Mouse (Mus musculus): ENCODE measurements at regions not wholly inside any gene's neighbourhood (a gene's known extent, or its start where the extent isn't known, plus 50 kb on each side); places are given as distances from the start of the nearest gene placed in this dataset.
"Not testable (repeated sequence)": the region's sequence is repeated elsewhere in the genome, so short reads cannot be mapped to it uniquely, and the experiment has no call there.

DNA sequence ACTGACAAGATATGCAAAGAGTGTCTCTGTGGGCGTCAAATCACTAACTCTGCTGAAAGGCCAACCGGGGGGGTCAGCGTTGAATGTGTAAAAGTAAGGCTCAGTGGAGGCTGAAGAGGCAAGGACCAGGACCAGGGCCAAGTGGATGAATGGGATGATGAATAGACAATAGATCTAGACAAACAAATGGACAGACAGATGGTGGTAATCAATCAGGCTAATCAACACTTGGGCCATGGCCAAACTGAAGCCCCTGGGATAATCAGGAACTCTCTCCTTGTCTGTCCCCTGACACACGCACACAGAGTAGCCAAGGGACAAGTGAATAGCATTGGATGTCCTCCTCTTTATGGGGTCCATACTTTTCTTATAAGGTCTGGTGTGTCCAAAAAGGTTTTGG, 154.9 kb downstream of the Snx18 start:
- H3K27me3 ChIP-seq (ENCODE audit: control insufficient read depth, insufficient read depth, low read length) = no peaks in the 10 kb centered on the region
- no peaks in the 10 kb centered on the region for H3K4me1 ChIP-seq (ENCODE audit: control insufficient read depth, insufficient read depth)

DNA sequence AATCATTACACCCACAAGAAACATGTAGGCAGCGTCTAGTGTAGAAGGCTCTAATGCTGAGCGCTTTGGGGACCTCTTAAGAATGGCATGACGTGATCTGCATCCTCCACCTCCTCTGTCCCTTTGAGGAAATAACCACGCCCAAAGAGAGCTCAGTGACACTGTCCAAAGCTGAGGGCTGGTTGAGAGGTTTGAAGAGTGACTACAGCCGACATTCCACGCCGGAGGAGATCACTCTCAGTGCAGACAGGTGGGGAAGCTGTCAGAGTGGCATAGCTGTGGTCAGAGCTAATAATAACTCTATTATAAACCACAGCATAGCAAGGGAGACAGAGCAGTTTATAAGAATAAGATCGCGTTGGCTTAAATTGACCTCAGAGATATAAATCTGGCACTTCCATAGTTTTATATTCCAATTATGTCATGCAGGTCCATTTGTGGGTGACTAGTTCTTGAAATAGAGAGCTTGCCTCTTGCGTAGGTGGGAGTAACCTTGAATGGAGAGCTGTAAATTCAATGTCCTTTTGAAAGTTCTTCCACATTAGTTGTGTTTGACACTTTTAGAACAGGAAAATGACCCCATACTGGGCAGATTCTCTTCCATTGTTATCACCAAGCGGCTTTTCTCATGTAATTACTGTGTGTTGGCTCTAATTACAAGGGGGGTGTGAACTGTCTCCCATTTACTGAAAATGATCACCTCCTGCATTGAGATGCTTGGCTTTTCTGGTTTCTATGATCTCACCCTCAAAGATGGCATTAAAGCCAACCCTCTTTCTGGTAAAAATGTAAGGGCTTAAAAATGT, 161.7 kb downstream of the BC067074 start:
- H3K27ac ChIP-seq (ENCODE audit: low read depth) = peak overlapping the region; percentile 65
- H3K4me1 ChIP-seq (ENCODE audit: control insufficient read depth, insufficient read depth) = peaks cover 6% of the 10 kb centered on the region; the same call in 1 of the 2 replicates
- no peak for TF ChIP-seq CTCF (IDR thresholded peaks at IDR 0.05; ENCODE audit: low read depth)
- no peak for TF ChIP-seq EP300 (IDR thresholded peaks at IDR 0.05; ENCODE audit: low read depth)
- no peak overlapping the region for H3K4me3 ChIP-seq (ENCODE audit: low read depth, low read length)
- H3K27me3 ChIP-seq (ENCODE audit: control insufficient read depth, insufficient read depth, low read length) = no peaks in the 10 kb centered on the region
- H3K9me3 ChIP-seq (replicated peaks; ENCODE audit: control insufficient read depth, low read length) = no peaks in the 10 kb centered on the region
- DNase-seq (ENCODE audit: low spot score) (peak; percentile 73), ATAC-seq (ENCODE audit: insufficient read depth, low read depth) (peak; percentile 97)
- WGBS = 20% methylated on average over 11 of the region's 11 CpGs
- H3K9ac ChIP-seq (replicated peaks; ENCODE audit: low read depth, low read length) = no peak overlapping the region
- no peaks in the 10 kb centered on the region for H3K36me3 ChIP-seq (replicated peaks; ENCODE audit: control insufficient read depth, insufficient read depth, low read length)
- peak overlapping the region; percentile 11 for H3K4me2 ChIP-seq (ENCODE audit: low read depth, low read length)

More for the DNA sequence above, 154.9 kb downstream of the Snx18 start:
- DNase-seq (ENCODE audit: low spot score) = no peak
- 67% methylated on average over 4 of the region's 4 CpGs for WGBS
- Histone ChIP-seq H3K4me3 (ENCODE audit: low read depth, low read length) (no peak overlapping the region), H3K9ac (replicated peaks; ENCODE audit: low read depth, low read length) (no peak overlapping the region), H3K4me2 (ENCODE audit: low read depth, low read length) (no peak overlapping the region), H3K9me3 (replicated peaks; ENCODE audit: control insufficient read depth, low read length) (no peaks in the 10 kb centered on the region), H3K36me3 (replicated peaks; ENCODE audit: control insufficient read depth, insufficient read depth, low read length) (no peaks in the 10 kb centered on the region), H3K27ac (ENCODE audit: low read depth) (no peak overlapping the region)
- no peak for TF ChIP-seq EP300 (IDR thresholded peaks at IDR 0.05; ENCODE audit: low read depth)
- no peak for TF ChIP-seq CTCF (IDR thresholded peaks at IDR 0.05; ENCODE audit: low read depth)
- no peak for ATAC-seq (ENCODE audit: insufficient read depth, low read depth)

DNA sequence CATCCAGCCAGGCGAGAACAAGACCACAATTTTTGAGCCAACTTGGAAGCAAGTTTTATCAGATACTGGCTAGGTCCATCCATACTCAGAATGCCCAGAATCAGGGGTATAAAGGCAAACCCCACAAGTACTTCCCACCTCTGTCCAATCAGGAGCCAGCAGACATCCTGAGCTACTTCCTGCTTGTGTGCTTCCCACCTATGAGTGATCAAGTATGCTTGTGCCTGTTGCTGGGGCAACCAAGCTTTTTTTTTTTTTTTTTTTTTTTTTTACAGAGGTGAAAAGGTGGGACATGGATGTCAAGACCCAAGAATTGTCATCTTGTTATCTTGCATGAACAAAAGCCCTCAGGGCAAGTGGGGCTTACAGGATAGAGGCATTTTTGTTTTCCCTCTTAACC, 155.4 kb downstream of the BC067074 start:
- DNase-seq (ENCODE audit: low spot score) (no peak), ATAC-seq (ENCODE audit: insufficient read depth, low read depth) (no peak)
- H3K4me2 ChIP-seq (ENCODE audit: low read depth, low read length) = no peak overlapping the region
- no peak overlapping the region for H3K4me3 ChIP-seq (ENCODE audit: low read depth, low read length)
- no peaks in the 10 kb centered on the region for H3K36me3 ChIP-seq (replicated peaks; ENCODE audit: control insufficient read depth, insufficient read depth, low read length)
- H3K27ac ChIP-seq (ENCODE audit: low read depth) = no peak overlapping the region
- no peak for TF ChIP-seq CTCF (IDR thresholded peaks at IDR 0.05; ENCODE audit: low read depth)
- no peak for TF ChIP-seq EP300 (IDR thresholded peaks at IDR 0.05; ENCODE audit: low read depth)
- WGBS = 100% methylated on average over 1 of the region's 1 CpGs
- no peaks in the 10 kb centered on the region for H3K27me3 ChIP-seq (ENCODE audit: control insufficient read depth, insufficient read depth, low read length)
- H3K9ac ChIP-seq (replicated peaks; ENCODE audit: low read depth, low read length) = no peak overlapping the region
- no peaks in the 10 kb centered on the region for H3K9me3 ChIP-seq (replicated peaks; ENCODE audit: control insufficient read depth, low read length)
- H3K4me1 ChIP-seq (ENCODE audit: control insufficient read depth, insufficient read depth) = no peaks in the 10 kb centered on the region

DNA sequence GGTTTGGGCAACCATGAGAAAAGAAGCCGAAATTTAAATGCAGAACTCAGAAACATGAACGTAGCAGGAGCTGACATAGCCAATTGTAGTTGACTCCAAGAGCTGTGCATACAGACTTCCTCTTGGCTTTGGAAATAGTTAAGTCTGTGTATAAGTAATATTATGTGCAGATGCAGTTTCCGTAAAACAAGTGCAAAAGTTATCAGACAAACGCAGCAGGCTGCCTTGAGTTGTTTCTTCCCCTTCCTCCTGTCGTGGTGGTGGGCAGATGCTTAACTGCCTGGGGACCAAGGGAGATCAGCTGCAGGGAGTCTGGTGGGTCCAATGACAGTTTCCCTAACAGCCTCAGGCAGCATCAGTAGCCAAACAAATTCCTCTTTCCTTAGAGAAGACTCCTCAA, 153.3 kb downstream of the BC067074 start:
- Histone ChIP-seq H3K4me1 (ENCODE audit: control insufficient read depth, insufficient read depth) (peaks cover 4% of the 10 kb centered on the region; the same call in 1 of the 2 replicates), H3K27me3 (ENCODE audit: control insufficient read depth, insufficient read depth, low read length) (no peaks in the 10 kb centered on the region), H3K9ac (replicated peaks; ENCODE audit: low read depth, low read length) (no peak overlapping the region), H3K9me3 (replicated peaks; ENCODE audit: control insufficient read depth, low read length) (no peaks in the 10 kb centered on the region), H3K4me2 (ENCODE audit: low read depth, low read length) (no peak overlapping the region), H3K27ac (ENCODE audit: low read depth) (no peak overlapping the region), H3K4me3 (ENCODE audit: low read depth, low read length) (no peak overlapping the region), H3K36me3 (replicated peaks; ENCODE audit: control insufficient read depth, insufficient read depth, low read length) (no peaks in the 10 kb centered on the region)
- WGBS = 64% methylated on average over 5 of the region's 5 CpGs
- TF ChIP-seq EP300 (IDR thresholded peaks at IDR 0.05; ENCODE audit: low read depth) (no peak), CTCF (IDR thresholded peaks at IDR 0.05; ENCODE audit: low read depth) (no peak)
- no peak for DNase-seq (ENCODE audit: low spot score)
- ATAC-seq (ENCODE audit: insufficient read depth, low read depth) = no peak

DNA sequence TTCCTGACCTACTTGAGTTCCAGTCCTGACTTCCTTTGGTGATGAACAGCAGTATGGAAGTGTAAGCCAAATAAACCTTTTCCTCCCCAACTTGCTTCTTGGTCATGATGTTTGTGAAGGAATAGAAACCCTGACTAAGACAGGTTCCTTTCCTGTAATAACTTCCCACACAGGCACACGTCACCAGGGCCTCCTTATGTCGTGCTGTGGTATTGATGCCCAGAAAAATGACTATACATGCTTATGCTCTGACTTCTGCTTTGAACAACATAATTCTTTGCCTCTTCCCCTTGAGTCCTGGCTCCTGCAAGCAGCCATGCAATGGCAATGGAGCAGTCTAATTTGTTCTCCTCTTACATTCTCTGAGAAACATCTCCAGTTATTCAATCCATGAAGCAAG, 151.5 kb downstream of the BC067074 start:
- H3K9me3 ChIP-seq (replicated peaks; ENCODE audit: control insufficient read depth, low read length); H3K27ac ChIP-seq (ENCODE audit: low read depth); H3K36me3 ChIP-seq (replicated peaks; ENCODE audit: control insufficient read depth, insufficient read depth, low read length); ATAC-seq (ENCODE audit: insufficient read depth, low read depth); H3K9ac ChIP-seq (replicated peaks; ENCODE audit: low read depth, low read length); H3K27me3 ChIP-seq (ENCODE audit: control insufficient read depth, insufficient read depth, low read length); DNase-seq (ENCODE audit: low spot score); H3K4me3 ChIP-seq (ENCODE audit: low read depth, low read length); H3K4me2 ChIP-seq (ENCODE audit: low read depth, low read length): not testable (repeated sequence)
- peaks cover 11% of the 10 kb centered on the region for H3K4me1 ChIP-seq (ENCODE audit: control insufficient read depth, insufficient read depth)
- WGBS = 88% methylated on average over 2 of the region's 2 CpGs

DNA sequence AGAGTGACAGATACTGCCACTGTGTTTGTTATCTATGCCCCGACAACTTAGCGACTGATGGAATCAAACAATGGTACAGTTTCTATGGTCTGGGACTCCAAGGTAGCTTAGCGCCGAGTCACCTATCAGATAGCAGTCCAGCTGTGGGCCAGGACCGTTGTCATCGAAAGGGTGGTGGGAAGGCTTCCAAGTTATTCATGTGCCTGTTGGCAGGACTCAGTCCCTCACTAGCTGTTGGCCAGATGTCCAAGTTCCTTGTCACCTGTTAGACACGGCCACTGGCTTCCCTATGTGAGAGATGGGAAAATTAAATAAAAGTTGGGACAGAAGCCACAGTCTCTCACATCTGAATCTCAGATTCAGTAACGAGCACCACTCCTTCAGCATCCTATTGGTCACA, 150.1 kb downstream of the BC067074 start:
- WGBS = 39% methylated on average over 8 of the region's 8 CpGs
- no peak overlapping the region for H3K27ac ChIP-seq (ENCODE audit: low read depth)
- no peaks in the 10 kb centered on the region for H3K9me3 ChIP-seq (replicated peaks; ENCODE audit: control insufficient read depth, low read length)
- no peak overlapping the region for H3K9ac ChIP-seq (replicated peaks; ENCODE audit: low read depth, low read length)
- TF ChIP-seq EP300 (IDR thresholded peaks at IDR 0.05; ENCODE audit: low read depth) (no peak), CTCF (IDR thresholded peaks at IDR 0.05; ENCODE audit: low read depth) (no peak)
- ATAC-seq (ENCODE audit: insufficient read depth, low read depth) (no peak), DNase-seq (ENCODE audit: low spot score) (no peak)
- no peak overlapping the region for H3K4me2 ChIP-seq (ENCODE audit: low read depth, low read length)
- no peaks in the 10 kb centered on the region for H3K27me3 ChIP-seq (ENCODE audit: control insufficient read depth, insufficient read depth, low read length)
- H3K4me1 ChIP-seq (ENCODE audit: control insufficient read depth, insufficient read depth) = peaks cover 24% of the 10 kb centered on the region
- H3K4me3 ChIP-seq (ENCODE audit: low read depth, low read length) = no peak overlapping the region
- H3K36me3 ChIP-seq (replicated peaks; ENCODE audit: control insufficient read depth, insufficient read depth, low read length) = no peaks in the 10 kb centered on the region
